Mouse (Mus musculus) embryonic facial prominence, embryonic 12.5 days (tissue): ENCODE data around the gene Agap3. TPM values are rescaled to one million over a fixed set of nuclear protein-coding genes. Genes with fewer than 3 reads are reported as not detected.
A peak's percentile ranks its signal among the peaks of the same experiment; 100 is the strongest.

Experiments used
- ATAC-seq: fragments of 200-750 bp; cut with Nextera tagmentation; 2 replicates; pipeline ENCODE4 v1.8.0; 2017; ENCODE audit not compliant: insufficient number of reproducible peaks, insufficient read depth, low FRiP score, low TSS enrichment
- H3K27ac ChIP-seq: fragments of 300-500 bp; sonication (generic); 2 replicates; pipeline ENCODE4 v1.5.1; 2016; ENCODE audit warnings: mild to moderate bottlenecking
- H3K27me3 ChIP-seq: fragments of 300-500 bp; sonication (generic); 2 replicates; pipeline ENCODE4 v1.6.1; 2016; ENCODE audit warnings: mild to moderate bottlenecking, moderate library complexity
- H3K36me3 ChIP-seq: fragments of 300-500 bp; sonication (generic); 2 replicates; pipeline ENCODE4 v1.6.1; 2016; ENCODE audit warnings: mild to moderate bottlenecking
- H3K4me1 ChIP-seq: fragments of 300-500 bp; sonication (generic); 2 replicates; pipeline ENCODE4 v1.6.1; 2016
- H3K4me2 ChIP-seq: fragments of 300-500 bp; sonication (generic); replicated peaks from 2 replicates; pipeline ENCODE4 v1.6.1; 2016; ENCODE audit warnings: mild to moderate bottlenecking, moderate library complexity
- H3K4me3 ChIP-seq: fragments of 300-500 bp; sonication (generic); 2 replicates; pipeline ENCODE4 v1.5.1; 2016; ENCODE audit warnings: mild to moderate bottlenecking
- H3K9ac ChIP-seq: fragments of 300-500 bp; sonication (generic); 2 replicates; pipeline ENCODE4 v1.6.1; 2016; ENCODE audit warnings: mild to moderate bottlenecking, moderate library complexity
- H3K9me3 ChIP-seq: fragments of 300-500 bp; sonication (generic); 2 replicates; pipeline ENCODE4 v1.6.1; 2016; ENCODE audit warnings: mild to moderate bottlenecking, moderate library complexity
- WGBS: fragments of 180-500 bp; shearing (Covaris S2); methylation state at CpG from one replicate; pipeline ENCODE4 v1.1.7; 2016; 5-methylcytosine and 5-hydroxymethylcytosine counted together
- polyA plus RNA-seq: library from polyadenylated mRNA; unstranded; fragments of >200 nt; fragmentation: Nextera tagmentation; extraction: Ambion mirVana; gene quantifications from 2 replicates; pipeline ENCODE4 v1.2.1, GENCODE M21; 2016

The Agap3 gene
- polyA plus RNA-seq, 1 experiment from 2014 or later, result 52.4 TPM

DNA sequence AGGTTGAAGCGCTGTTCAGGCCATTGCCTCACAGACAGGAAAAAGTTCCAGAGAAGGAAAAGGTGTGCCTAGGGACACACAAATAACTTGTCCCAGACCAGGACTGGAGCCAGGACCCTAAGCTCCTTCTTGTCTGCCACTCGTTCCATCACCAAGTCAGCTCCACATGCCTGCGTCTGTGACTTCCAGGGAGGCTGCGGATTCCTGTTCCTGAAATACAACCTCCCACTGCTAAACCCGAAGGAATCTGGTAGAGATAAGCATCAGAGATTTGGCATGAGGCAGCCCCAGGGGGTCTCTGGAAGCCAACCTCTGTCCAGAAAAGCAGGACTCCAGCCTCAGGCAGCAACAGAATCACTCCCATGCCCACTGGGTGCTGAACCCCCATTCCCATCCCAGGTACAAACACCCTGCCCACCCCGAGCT, 89.2 kb downstream of the Agap3 start:
- Histone ChIP-seq H3K36me3 (no peaks in the 10 kb centered on the region), H3K4me3 (no peak overlapping the region), H3K4me2 (peak overlapping the region; percentile 38), H3K9me3 (no peaks in the 10 kb centered on the region), H3K4me1 (peaks cover 16% of the 10 kb centered on the region), H3K27me3 (no peaks in the 10 kb centered on the region), H3K9ac (no peak overlapping the region), H3K27ac (0 out of 2 replicates have a peak overlapping the region, but pooled peaks have one; percentile 57)
- no peak for ATAC-seq
- 20% methylated on average over 6 of the region's 6 CpGs for WGBS

GRCm38 (mm10) chr5:24542643-24543042, 90.7 kb downstream of the Agap3 start:
- Histone ChIP-seq H3K9me3 (no peaks in the 10 kb centered on the region), H3K36me3 (no peaks in the 10 kb centered on the region), H3K4me1 (peaks cover 16% of the 10 kb centered on the region), H3K27ac (no peak overlapping the region), H3K4me2 (no peak overlapping the region), H3K27me3 (no peaks in the 10 kb centered on the region), H3K9ac (no peak overlapping the region), H3K4me3 (no peak overlapping the region)
- WGBS, result 77% methylated on average over 7 of the region's 7 CpGs
- ATAC-seq, result no peak

DNA sequence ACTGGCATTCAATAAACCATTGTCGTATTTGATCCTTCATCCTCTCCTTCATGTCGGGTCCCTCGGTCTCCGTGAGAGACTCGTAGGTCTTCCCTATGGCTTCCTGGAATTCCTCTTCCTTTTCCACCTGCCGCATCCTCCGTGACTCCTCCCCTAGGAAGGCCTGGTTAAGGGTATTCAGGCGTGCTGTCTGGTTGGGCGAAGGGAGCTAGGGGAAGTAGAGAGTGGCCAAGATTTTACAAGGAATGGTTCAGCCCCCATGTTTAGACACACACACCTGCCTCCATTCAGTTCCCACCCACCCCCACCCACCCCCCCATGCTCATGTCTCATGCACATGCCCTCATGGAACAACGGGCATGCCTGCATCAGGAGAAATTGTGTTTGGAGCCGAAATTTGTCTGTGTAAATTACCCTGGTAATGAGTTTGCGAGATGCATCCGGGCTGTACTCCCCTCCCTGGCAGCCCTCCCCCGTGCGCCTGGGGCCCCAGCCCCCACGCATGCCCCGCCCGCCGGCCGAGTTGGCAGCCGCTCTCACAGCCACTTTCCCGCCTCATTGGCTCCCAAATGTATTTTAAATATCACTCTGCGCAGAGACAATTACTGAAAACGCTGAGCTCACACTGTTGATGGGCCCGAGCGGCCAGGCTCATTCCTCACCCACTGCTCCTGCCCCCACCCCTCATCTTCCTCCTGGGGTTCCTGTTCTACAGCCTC, 98.8 kb downstream of the Agap3 start:
- Histone ChIP-seq H3K27ac (no peak overlapping the region), H3K27me3 (no peaks in the 10 kb centered on the region; the same call in none of the 2 replicates), H3K36me3 (no peaks in the 10 kb centered on the region), H3K4me2 (peak overlapping the region; percentile 35), H3K4me1 (peaks cover 32% of the 10 kb centered on the region), H3K4me3 (no peak overlapping the region), H3K9ac (no peak overlapping the region), H3K9me3 (no peaks in the 10 kb centered on the region)
- peak; percentile 43; the same call in 1 of the 2 replicates for ATAC-seq
- whole genome bisulfite sequencing, result 32% methylated on average over 26 of the region's 26 CpGs

- H3K36me3 ChIP-seq, result no peaks in the 10 kb centered on the region
- no peak overlapping the region for H3K4me3 ChIP-seq
- no peaks in the 10 kb centered on the region; the same call in none of the 2 replicates for H3K27me3 ChIP-seq
- H3K9ac ChIP-seq, result no peak overlapping the region
- ATAC-seq, result no peak; the same call in 1 of the 2 replicates
- no peaks in the 10 kb centered on the region for H3K9me3 ChIP-seq
- H3K4me2 ChIP-seq, result peak overlapping the region; percentile 35
- H3K4me1 ChIP-seq, result peaks cover 32% of the 10 kb centered on the region
- WGBS, result 60% methylated on average over 2 of the region's 2 CpGs
- no peak overlapping the region for H3K27ac ChIP-seq
Measured at GRCm38 (mm10) chr5:24551317-24551688, 99.3 kb downstream of the Agap3 start.

Other genes with a start within 250 kb of the Agap3 start
- gene Kcnh2, start 100.6 kb upstream of the Agap3 start, polyA plus RNA-seq, result 4.5 and 5.2 TPM in 2 replicates
- gene Nos3, start 87.4 kb upstream of the Agap3 start, polyA plus RNA-seq, result 6.7 and 7.6 TPM in 2 replicates
- gene Atg9b, start 60.0 kb upstream of the Agap3 start, polyA plus RNA-seq, result 0.36 and 0.47 TPM in 2 replicates
- gene Abcb8, start 58.5 kb upstream of the Agap3 start, polyA plus RNA-seq, result 44.6 and 46.2 TPM in 2 replicates
- 1.8 and 2.8 TPM in 2 replicates for gene Asic3, start 38.8 kb upstream of the Agap3 start, polyA plus RNA-seq
- gene Cdk5, start 28.6 kb upstream of the Agap3 start, polyA plus RNA-seq, result 62.2 and 63.2 TPM in 2 replicates
- 46.6 and 49.8 TPM in 2 replicates for gene Slc4a2, start 28.3 kb upstream of the Agap3 start, polyA plus RNA-seq
- gene Fastk, start 6.9 kb upstream of the Agap3 start, polyA plus RNA-seq, result 117 and 122 TPM in 2 replicates
- gene Tmub1, start 4.3 kb upstream of the Agap3 start, polyA plus RNA-seq, result 24.7 and 24.9 TPM in 2 replicates
- gene Gbx1, start 75.0 kb downstream of the Agap3 start, polyA plus RNA-seq, result 0.04 and 0.23 TPM in 2 replicates
- 0.33 and 1.1 TPM in 2 replicates for gene Asb10, start 88.8 kb downstream of the Agap3 start, polyA plus RNA-seq
- 0.10 TPM in 1 of 2 replicates, not detected in the other for gene 4931409K22Rik, start 104.6 kb downstream of the Agap3 start, polyA plus RNA-seq
- gene Abcf2, start 125.3 kb downstream of the Agap3 start, polyA plus RNA-seq, result 126 and 128 TPM in 2 replicates
- 23.0 and 24.4 TPM in 2 replicates for gene Chpf2, start 134.6 kb downstream of the Agap3 start, polyA plus RNA-seq
- 73.5 and 74.7 TPM in 2 replicates for gene Smarcd3, start 172.2 kb downstream of the Agap3 start, polyA plus RNA-seq
- 33.9 and 34.0 TPM in 2 replicates for gene Nub1, start 233.4 kb downstream of the Agap3 start, polyA plus RNA-seq